Mouse (Mus musculus): Measurements from ENCODE around the gene Sept11.

GRCm38 (mm10) chr5:93115854-93116253, 22.6 kb downstream of the Sept11 start:
- TF ChIP-seq GATA1 (IDR thresholded peaks at IDR 0.05; ENCODE audit: low read length) (no peak), TAL1 (IDR thresholded peaks at IDR 0.05; ENCODE audit: low read length) (no peak)

Measured in erythroblast, embryonic 14.5 days (primary cell).